Mouse (Mus musculus) T-cell, adult 66 days (primary cell): ENCODE results near the gene Ncor1. TPM values are rescaled to one million over a fixed set of nuclear protein-coding genes. Genes with fewer than 3 reads are reported as not detected.

Experiments
- total RNA-seq, 2 experiments: library from RNA; stranded (reverse); gene quantifications; 3 replicates in 1 of 2; 4 replicates in 1 of 2; pipeline ENCODE4 v1.2.4; 2023

The Ncor1 gene
- total RNA-seq = 100 to 1,000 TPM; 437 to 472 TPM

DNA sequence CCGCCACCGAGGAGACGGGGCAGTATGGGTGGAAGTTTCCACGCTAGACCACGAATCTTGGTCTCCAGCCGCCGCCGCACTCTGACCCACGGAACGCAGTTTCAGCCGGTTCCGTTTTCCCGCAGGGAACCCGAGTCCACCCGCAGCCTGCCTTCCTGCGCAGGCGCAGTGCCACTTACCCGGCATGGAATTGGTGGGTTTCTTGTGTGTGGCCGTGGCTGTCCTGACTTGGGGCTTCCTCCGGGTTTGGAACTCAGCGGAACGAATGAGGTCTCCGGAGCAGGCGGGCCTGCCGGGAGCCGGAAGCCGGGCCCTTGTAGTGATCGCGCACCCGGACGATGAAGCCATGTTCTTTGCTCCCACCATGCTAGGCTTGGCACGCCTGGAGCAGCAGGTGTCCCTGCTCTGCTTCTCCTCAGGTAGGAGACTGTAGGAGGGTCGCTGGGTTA lies at the start of gene Ncor1, which contains the start of gene Pigl:
Ncor1 (minus strand) TSS at position 266 of the 449 bp plus-strand sequence.
Pigl (plus strand) TSS at position 185 of the 449 bp plus-strand sequence.

GRCm38 (mm10) chr11:62280675-62281600 lies 177.4 kb downstream of the Ncor1 start, which contains the start of the genes Zswim7 and Ttc19:
Zswim7 (minus strand) TSS chr11:62281375.
Ttc19 (plus strand) TSS chr11:62281473.

Other genes with a start within 250 kb of the Ncor1 start
- gene Adora2b, start 209.6 kb downstream of the Ncor1 start, total RNA-seq = not detected
- 1 to 10 TPM; 7.6 to 7.8 TPM for gene Zswim7, start 177.2 kb downstream of the Ncor1 start, total RNA-seq
- gene Ttc19, start 177.1 kb downstream of the Ncor1 start, total RNA-seq = 10 to 100 TPM; 23.7 to 27.7 TPM
- gene Pigl, start 81 bp downstream of the Ncor1 start, total RNA-seq = 10 to 100 TPM in 1 of 2 experiments, 1 to 10 TPM in 1; 9.6 to 10.4 TPM
- 1 to 10 TPM; 4.2 to 6.1 TPM for gene Cenpv, start 80.7 kb upstream of the Ncor1 start, total RNA-seq
- gene Ubb, start 92.6 kb upstream of the Ncor1 start, total RNA-seq = 1,000 to 10,000 TPM; 1,212 to 1,239 TPM
- gene Trpv2, start 115.9 kb upstream of the Ncor1 start, total RNA-seq = 10 to 100 TPM; 50.0 to 50.1 TPM
- gene Lrrc75a, start 190.0 kb upstream of the Ncor1 start, total RNA-seq = under 1 TPM; 0.64 to 0.80 TPM
- 10 to 100 TPM; 26.2 to 30.5 TPM for gene Mmgt2, start 190.1 kb upstream of the Ncor1 start, total RNA-seq